Mouse (Mus musculus) liver, adult 2 months (tissue): ENCODE results near the gene Wdr48. TPM values are rescaled to one million over a fixed set of nuclear protein-coding genes. Genes with fewer than 3 reads are reported as not detected.

ENCODE experiments used
- DNase-seq: peaks from one replicate; pipeline ENCODE4 v3.0.0-alpha.2; 2011; ENCODE audit warnings: low read depth, low spot score; ENCODE audit errors: extremely low read depth
- H3K27ac ChIP-seq: fragments of 200-500 bp; replicated peaks from 2 replicates; pipeline ENCODE4 v1.5.1; 2012; ENCODE audit warnings: low read depth, mild to moderate bottlenecking, control low read depth, inconsistent platforms, low read length; ENCODE audit not compliant: insufficient read depth
- H3K27me3 ChIP-seq: fragments of 200-500 bp; 2 replicates; pipeline ENCODE4 v1.6.1; 2012; ENCODE audit warnings: mild to moderate bottlenecking, moderate library complexity, low read length, inconsistent platforms; ENCODE audit not compliant: control insufficient read depth, insufficient read depth
- H3K36me3 ChIP-seq: fragments of 200-500 bp; 2 replicates; pipeline ENCODE4 v1.6.1; 2012; ENCODE audit warnings: low read length, inconsistent platforms; ENCODE audit not compliant: control insufficient read depth, insufficient read depth
- H3K4me1 ChIP-seq: fragments of 200-500 bp; 2 replicates; pipeline ENCODE4 v1.6.1; 2011; ENCODE audit warnings: low read length; ENCODE audit not compliant: control insufficient read depth, insufficient read depth
- H3K4me3 ChIP-seq: fragments of 200-500 bp; 2 replicates; pipeline ENCODE4 v1.5.1; 2011; ENCODE audit warnings: low read depth, mild to moderate bottlenecking, control low read depth, low read length, moderate library complexity; ENCODE audit not compliant: insufficient read depth
- H3K79me2 ChIP-seq: fragments of 200-500 bp; 2 replicates; pipeline ENCODE4 v1.6.1; 2012; ENCODE audit warnings: inconsistent platforms, mild to moderate bottlenecking, low read length, moderate library complexity; ENCODE audit not compliant: control insufficient read depth, insufficient read depth
- H3K9ac ChIP-seq: fragments of 200-500 bp; 2 replicates; pipeline ENCODE4 v1.6.1; 2012; ENCODE audit warnings: low read depth, mild to moderate bottlenecking, control low read depth, inconsistent platforms, low read length
- CTCF ChIP-seq: fragments of 200-500 bp; IDR thresholded peaks from 2 replicates; pipeline ENCODE4 v1.5.1; 2011; ENCODE audit warnings: low read depth, low read length, control low read depth
- POLR2A ChIP-seq: fragments of 200-500 bp; IDR thresholded peaks from 2 replicates; pipeline ENCODE4 v1.6.1; 2011; ENCODE audit warnings: low read length, control low read depth; ENCODE audit not compliant: insufficient read depth; ENCODE audit errors: extremely low read depth
- WGBS: fragments of 180-500 bp; shearing (Covaris S2); methylation state at CpG from one replicate; pipeline ENCODE4 v1.1.7; 2018; 5-methylcytosine and 5-hydroxymethylcytosine counted together
- polyA plus RNA-seq: library from polyadenylated mRNA; depleted of rRNA; stranded (reverse); fragments of >200 nt; gene quantifications from 2 replicates; pipeline ENCODE4 v1.2.3, GENCODE M21; 2012
- total RNA-seq: library from RNA; depleted of rRNA; stranded (reverse); fragments of >200 nt; gene quantifications from 2 replicates; pipeline ENCODE4 v1.2.3, GENCODE M21; 2014

Gene Wdr48
- total and polyA plus RNA-seq, 2 experiments, result 12.5 to 23.3 TPM

DNA sequence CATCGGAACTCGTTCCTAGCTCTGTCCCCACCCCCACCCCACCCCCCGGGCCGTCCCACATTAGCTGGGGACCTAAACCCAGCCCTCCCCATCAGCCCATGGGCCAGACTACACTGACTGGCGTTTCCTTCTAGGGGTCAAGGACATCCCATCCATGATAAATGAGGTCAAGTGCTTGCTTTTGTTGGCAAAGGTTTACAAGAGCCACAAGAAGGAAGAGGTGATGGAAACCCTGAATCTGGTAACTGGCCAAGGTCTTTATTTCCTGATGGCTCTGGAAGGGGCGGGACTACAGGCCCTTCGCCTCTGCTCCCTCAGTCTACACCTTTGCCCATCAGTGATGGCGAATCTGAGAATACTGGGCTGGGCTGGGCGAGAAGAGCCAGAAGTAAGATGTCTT lies 64.2 kb downstream of the Wdr48 start:
- H3K27ac ChIP-seq, result no peak overlapping the region
- no peaks in the 10 kb centered on the region for H3K79me2 ChIP-seq
- TF ChIP-seq CTCF (no peak), POLR2A (no peak)
- H3K4me3 ChIP-seq, result no peak overlapping the region
- 0 out of 2 replicates have a peak, but pooled peaks cover 1% of the 10 kb centered on the region for H3K4me1 ChIP-seq
- no peak overlapping the region for H3K9ac ChIP-seq
- no peak for DNase-seq
- no peaks in the 10 kb centered on the region for H3K36me3 ChIP-seq
- 69% methylated on average over 9 of the region's 9 CpGs for WGBS
- no peaks in the 10 kb centered on the region for H3K27me3 ChIP-seq

DNA sequence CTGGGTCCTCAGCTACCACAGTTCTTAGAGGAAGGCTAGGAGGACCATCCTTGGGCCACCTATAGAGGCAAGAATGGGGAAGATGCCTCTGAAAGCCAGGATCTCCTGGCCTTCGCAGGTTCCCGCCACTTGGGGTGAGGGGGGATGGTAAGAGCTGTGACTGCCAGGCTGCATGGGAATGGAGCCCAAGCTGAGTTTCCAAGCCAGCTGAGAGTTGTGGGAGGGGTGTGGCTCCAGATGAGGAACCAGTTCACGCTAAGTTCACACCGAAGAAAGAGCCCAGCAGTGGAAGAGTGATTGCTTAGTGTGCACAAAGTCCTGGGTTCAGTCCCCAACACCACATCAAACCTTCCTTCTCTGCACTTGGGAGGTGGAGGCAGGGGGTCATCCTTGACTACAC lies 67.5 kb downstream of the Wdr48 start:
- WGBS, result 54% methylated on average over 4 of the region's 4 CpGs
- no peaks in the 10 kb centered on the region for H3K36me3 ChIP-seq
- TF ChIP-seq POLR2A (no peak), CTCF (no peak)
- H3K9ac ChIP-seq, result no peak overlapping the region
- no peaks in the 10 kb centered on the region for H3K27me3 ChIP-seq
- no peak overlapping the region for H3K27ac ChIP-seq
- H3K4me1 ChIP-seq, result 0 out of 2 replicates have a peak, but pooled peaks cover 1% of the 10 kb centered on the region
- no peak for DNase-seq
- H3K4me3 ChIP-seq, result no peak overlapping the region
- H3K79me2 ChIP-seq, result no peaks in the 10 kb centered on the region

DNA sequence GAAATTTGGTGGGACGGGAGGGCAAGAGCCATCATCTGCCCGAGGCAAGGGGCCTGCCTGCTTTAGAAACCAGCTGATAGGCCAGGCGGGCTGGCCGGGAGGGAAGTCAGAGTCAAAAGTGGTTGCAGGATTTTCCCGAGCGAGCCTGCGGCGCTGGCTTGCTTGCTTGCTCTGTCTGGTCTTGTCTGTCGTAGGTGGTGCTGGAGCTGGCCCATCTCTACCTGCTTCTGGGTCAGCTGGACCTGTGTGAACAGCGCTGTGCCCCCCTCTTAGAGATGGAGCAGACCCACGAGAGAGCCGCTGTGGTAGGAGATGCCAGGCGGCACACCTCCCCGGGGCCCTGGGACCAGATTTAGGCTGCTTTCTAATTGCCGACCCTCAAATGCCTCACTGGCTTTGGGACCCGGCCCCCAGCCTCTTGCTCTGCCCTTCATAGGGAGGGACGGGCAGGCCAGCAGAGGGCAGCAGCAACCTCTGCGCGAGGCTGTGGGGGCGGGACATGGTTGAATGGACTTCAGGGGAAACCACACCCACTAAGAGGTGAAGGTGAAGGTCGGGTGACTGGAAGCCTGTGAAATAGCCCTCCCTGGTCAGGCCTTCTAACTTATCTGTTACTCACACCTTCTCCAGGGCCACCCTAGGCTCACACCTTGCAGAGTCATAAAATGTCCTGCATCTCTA lies 68.4 kb downstream of the Wdr48 start:
- Histone ChIP-seq H3K4me3 (peak overlapping the region; percentile 1; the same call in 1 of the 2 replicates), H3K79me2 (no peaks in the 10 kb centered on the region), H3K4me1 (0 out of 2 replicates have a peak, but pooled peaks cover 1% of the 10 kb centered on the region), H3K27me3 (no peaks in the 10 kb centered on the region), H3K36me3 (no peaks in the 10 kb centered on the region), H3K9ac (no peak overlapping the region), H3K27ac (peak overlapping the region; percentile 17)
- whole genome bisulfite sequencing, result 24% methylated on average over 21 of the region's 21 CpGs
- DNase-seq, result peak; percentile 88
- TF ChIP-seq CTCF (peak; percentile 93), POLR2A (no peak)

DNA sequence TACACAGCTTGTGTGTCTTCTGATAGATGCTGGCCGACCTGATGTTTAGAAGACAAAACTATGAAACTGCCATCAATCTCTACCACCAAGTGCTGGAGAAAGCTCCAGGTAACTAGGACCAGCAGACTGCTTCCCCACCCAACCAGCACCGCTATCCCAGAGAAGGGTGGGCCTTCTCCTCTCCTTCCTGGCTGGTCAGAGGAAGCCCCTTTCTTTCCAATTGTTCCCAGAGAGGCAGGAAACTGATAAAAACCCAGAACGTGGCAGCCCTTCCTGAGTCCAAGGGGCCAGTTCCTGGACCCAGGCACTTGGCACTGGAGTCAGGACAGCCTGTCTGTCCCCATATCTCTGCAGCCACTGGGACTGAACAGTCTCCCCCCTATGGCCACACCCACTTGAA lies 69.5 kb downstream of the Wdr48 start:
- 65% methylated on average over 3 of the region's 3 CpGs for whole genome bisulfite sequencing
- TF ChIP-seq POLR2A, result no peak
- TF ChIP-seq CTCF, result no peak
- H3K36me3 ChIP-seq, result no peaks in the 10 kb centered on the region
- H3K79me2 ChIP-seq, result no peaks in the 10 kb centered on the region
- no peak for DNase-seq
- peak overlapping the region; percentile 54 for H3K27ac ChIP-seq
- H3K9ac ChIP-seq, result no peak overlapping the region
- H3K4me1 ChIP-seq, result 0 out of 2 replicates have a peak, but pooled peaks cover 1% of the 10 kb centered on the region
- no peak overlapping the region for H3K4me3 ChIP-seq
- H3K27me3 ChIP-seq, result no peaks in the 10 kb centered on the region

DNA sequence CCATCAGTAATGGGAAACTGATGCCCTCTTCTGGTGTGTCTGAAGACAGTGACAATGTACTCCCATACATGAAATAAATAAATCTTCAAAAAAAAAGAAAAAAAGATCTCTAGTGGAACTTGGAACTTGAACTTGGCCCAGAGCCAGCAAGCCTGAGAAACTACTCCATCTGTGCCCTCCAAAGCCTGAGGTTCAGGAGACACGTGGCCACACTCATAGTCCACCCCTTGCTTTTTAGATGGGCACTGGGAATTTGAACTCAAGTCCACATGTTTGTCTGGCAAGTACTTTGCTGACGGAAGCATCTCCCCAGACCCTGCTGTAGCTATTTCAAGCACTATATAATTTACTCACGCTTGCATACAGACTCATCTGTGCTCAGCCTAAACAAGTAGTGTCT lies 70.5 kb downstream of the Wdr48 start:
- Histone ChIP-seq H3K79me2 (no peaks in the 10 kb centered on the region), H3K27me3 (no peaks in the 10 kb centered on the region), H3K4me1 (0 out of 2 replicates have a peak, but pooled peaks cover 1% of the 10 kb centered on the region), H3K36me3 (no peaks in the 10 kb centered on the region), H3K9ac (no peak overlapping the region), H3K4me3 (no peak overlapping the region), H3K27ac (no peak overlapping the region)
- 64% methylated on average over 3 of the region's 3 CpGs for WGBS
- DNase-seq, result peak; percentile 52
- no peak for TF ChIP-seq CTCF
- TF ChIP-seq POLR2A, result no peak
